Mouse (Mus musculus) regulatory T cell (primary cell): ENCODE results near the gene Olfr572.

Experiments used
- in situ Hi-C: fragments of 300-600 bp; cut with MboI, MseI; formaldehyde crosslinking; loops from one replicate; pipeline ENCODE4 v1.15.1; 2025; ENCODE audit warnings: high pct_unique_total_duplicates

Gene Olfr572

DNA sequence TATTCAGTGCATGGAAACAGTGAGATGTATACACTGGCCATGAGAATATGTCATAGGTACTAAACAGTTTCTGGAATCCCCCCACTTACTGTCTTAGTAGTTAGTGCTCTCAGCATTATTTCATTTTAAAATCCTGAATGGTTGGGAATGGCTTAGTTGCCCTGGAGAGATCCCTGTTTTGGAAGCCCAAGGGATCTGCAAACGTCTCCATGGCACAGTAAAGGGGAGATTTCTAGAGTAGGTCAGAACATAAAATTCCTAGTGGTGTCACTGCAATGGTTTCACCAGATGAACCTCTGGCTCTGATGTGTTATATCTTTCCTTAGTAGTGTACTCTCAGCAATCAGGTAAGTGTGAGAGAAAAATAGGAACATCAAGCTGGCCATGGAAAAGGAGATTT is at the start of gene Olfr572:
Olfr572 (plus strand) TSS at position 301 of the 400 bp plus-strand sequence.
- in situ Hi-C loops = loop anchor here (5.0 kb wide), 2 partner anchors 227 to 412 kb away; partner anchors contain the start of gene Olfr557

DNA sequence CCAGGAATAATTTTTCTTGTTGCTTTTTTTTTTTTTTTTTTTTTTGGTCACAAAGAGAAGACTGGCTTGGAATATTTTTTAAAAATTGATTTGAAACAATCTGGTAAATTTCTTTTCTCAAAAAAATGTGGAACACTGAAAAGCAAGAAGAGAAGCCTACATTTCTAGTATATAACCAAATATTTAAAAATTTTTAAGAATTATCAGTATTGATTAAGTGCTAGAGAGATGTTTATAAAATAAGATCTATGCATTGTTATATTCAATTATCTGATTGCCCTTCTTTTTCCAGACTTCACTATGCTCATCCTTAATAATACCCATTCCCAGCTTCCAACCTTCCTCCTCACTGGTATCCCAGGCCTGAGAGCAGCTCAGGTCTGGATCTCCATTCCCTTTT is 47.4 kb upstream of the Olfr572 start, which contains the start of gene Olfr568:
Olfr568 (plus strand) TSS at position 301 of the 400 bp plus-strand sequence.
- in situ Hi-C loops = no loop called here

DNA sequence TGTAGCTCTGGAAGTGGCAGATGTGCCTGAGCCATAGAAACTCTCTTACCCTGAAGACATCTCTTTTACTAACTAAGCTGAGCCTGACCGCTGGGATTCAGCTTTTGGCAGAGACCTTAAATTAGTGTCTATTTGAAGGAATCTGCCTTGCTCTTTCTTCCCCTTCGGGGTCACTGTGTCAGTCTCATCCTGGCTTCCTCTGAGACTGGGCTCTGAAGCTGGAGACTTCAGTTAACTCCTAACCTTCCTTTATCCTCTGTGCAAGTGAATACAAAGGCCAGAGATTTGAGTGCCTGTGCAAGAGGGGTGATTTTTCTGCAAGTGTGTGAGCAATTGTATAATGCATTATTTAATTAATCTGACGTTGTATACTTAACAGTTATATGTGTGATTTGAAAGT is 33.4 kb upstream of the Olfr572 start, which contains the start of gene Olfr569:
Olfr569 (minus strand) TSS at position 101 of the 400 bp plus-strand sequence.
- in situ Hi-C loops = no loop called here

DNA sequence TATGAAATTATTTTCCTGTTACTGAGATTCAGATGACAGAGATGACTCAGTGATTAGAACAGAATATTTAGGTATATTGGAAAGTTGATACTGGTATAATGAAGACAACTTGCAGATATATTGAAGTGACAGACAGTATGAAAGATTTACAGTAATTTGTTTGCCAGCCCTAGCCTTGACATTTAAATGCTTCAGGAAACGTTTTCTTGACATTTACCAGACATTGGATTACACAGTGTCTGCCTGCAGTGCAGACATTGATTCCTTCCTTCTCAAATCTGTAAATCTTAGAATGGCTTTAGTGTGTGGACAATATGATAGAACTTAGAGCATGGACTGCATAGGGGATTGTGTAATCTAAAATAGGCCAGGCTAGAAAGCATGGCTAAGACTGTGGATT is 8.9 kb upstream of the Olfr572 start:
- in situ Hi-C loops = no loop called here

DNA sequence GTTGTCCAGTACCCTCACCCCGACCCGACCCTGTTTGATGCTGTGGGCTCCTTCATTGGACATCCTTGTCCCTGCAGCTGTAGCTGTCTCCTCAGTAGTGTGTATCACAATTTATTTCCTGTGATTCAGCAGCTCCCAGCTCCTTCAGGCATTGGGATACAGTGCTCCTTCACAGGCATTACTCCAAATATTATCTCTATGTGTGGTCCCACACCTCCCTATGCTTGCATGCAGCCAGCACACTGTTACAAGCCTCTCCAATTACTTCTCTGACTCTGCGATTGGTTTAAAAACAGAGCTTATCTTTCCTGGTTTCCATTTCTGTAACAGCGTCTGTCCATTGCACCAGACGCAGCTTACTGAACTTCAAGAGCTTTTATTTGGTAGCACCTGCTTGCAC is 7.8 kb upstream of the Olfr572 start:
- in situ Hi-C loops = no loop called here

DNA sequence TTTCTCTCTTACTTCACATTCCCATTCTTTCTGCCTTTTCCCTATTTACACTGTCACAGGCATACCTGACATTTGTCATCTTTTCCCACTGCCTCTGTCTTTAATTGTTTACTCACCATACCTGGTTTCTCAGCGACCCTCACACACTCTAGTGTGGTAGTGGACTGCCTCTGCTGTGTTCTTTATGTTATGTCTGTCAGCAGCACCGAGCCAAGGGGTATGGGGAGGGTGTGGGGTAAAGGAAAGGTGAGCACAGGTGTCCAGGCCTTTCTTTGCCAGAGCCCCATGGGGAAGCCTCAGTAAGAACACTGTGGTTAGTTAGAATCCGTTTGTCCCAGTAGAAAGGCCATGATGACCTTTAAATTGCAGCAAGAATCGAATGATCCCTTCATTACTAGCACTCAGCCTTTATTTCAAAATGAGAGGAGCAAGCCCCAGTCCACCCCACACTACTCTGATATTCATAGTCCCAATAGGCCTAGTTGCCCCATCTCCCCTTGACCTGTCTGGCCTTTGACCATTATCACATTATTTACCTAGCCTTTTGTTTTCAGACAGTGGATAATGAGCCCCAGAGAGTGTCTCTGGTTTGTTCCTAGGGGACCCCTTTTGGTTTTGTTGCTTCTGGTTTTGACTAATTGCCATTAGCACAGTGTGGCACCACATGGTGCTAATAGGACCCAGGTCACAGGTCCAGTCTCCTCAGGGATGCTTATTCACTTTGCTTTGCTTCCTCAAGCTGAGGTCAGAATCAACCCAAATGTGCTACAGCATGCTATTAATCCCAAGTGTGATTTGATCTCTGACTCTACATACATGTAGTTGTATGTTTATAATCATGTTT is 7.0 kb upstream of the Olfr572 start, which contains the start of gene Olfr571:
Olfr571 (minus strand) TSS at position 505 of the 844 bp plus-strand sequence.
- in situ Hi-C loops = no loop called here

DNA sequence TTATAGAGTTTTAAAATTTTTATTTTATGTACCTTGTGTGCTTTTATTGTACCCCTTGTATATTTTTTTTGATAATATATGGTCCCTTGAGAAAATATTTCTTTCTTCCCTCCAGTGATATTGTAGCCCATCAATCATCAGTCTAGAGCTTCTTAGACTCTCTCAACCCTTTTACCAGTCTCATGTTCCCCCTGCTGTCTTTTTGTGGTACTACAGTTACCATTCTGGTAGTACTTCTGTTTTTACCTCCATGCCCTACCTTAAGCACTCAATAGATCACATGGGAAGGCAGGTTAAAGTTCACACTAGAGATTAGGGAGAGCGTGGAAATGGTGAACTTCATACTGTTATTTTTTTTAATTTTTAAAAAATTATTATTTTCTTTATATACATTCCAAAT is 4.6 kb upstream of the Olfr572 start:
- in situ Hi-C loops = loop anchor here (5.0 kb wide), 2 partner anchors 222 to 407 kb away; partner anchors contain the start of gene Olfr557

DNA sequence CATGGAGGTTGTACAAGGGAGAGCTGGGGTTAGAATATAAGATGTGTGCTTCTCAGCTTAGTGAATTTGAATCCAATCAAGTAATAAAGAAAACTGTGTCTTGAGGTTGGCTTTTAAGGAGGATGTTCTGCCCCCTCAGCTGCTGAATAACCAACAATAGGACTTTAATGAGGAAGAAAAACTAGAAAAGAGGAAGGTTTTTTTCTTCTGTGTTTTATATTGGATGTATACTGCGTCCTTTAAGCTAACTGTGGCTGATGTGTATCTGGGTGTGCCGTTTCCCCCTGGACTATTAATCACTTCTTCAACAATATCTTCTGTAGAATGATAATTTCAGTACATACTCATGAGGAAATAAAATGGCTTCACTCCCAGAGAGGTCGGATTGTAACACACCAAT is 2.9 kb downstream of the Olfr572 start:
- in situ Hi-C loops = no loop called here

DNA sequence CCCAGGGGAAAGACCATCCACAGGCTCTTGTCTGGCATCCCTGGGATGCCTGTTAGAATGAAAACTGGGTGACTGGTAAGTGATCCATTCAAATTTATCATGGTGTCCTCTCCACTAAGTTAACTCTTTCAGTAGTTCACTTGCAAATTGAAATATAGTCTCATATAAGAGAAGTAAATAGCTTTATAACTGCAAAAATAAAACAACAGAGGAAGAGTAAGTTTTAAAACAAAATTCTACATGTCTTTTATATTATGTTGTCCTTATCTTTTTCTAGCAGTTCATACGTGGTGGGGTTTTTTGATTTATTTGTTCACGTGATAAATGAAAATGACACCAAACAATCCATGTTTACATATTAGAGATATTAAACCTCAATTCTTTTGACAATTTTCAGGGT is 18.3 kb downstream of the Olfr572 start, which contains the start of gene Olfr573-ps1:
Olfr573-ps1 (minus strand) TSS at position 101 of the 400 bp plus-strand sequence.
- in situ Hi-C loops = no loop called here

DNA sequence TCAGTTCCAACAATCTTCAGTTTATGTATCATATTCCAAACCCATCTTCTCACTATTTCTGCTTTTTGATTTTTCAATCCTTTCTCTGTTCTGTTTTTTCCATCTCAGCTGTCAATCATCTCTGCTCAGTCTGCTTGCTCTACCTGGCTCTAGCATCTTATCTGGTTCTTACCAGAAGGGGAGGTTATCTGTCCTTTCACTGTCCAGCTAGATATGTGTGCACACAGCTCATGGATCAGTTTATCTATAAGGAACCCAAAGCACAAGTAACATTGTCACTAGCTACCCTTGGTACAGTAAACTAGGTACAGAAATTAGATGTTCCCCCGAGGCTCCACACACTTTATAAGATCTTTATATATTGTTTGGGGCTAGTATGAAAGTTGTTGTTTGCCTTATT is 19.2 kb downstream of the Olfr572 start:
- in situ Hi-C loops = no loop called here

DNA sequence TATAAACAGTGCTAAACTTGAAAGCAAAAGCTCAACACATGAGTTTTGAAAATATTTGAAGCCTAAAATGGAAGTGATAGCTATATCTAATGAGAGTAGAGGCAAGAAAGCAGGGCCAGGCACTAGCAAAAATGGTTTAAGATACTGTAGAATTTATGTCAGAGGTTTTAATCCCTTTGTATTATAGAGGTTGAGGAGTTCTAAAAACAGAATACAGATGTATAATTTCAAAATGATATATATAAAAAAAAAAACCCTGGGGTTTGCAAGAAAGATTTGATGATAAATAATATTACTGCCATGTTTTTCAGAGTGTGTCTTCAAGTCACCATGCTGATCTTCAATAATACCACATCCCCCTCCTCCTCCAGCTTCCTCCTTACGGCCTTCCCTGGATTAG is 24.0 kb downstream of the Olfr572 start, which contains the start of gene Olfr574:
Olfr574 (plus strand) TSS at position 301 of the 400 bp plus-strand sequence.
- in situ Hi-C loops = no loop called here

DNA sequence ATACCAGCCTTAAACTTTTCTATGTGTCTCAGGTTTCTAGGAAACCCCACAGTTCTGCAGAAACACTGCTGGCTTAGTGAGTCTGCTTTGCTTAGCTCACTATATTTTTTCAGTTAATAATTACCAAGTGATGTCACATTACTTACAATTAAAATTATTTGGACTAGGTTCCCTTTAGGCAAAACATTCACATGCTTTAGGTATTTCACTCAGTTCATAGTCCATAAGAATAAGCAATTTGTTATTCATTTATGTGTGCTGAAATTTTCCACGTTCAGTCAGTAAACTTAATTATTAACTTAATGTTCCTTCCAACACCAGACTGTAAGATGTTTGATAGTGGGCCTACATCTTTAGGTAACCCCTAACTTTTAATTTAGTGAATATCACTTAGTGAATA is 26.5 kb downstream of the Olfr572 start:
- in situ Hi-C loops = no loop called here

DNA sequence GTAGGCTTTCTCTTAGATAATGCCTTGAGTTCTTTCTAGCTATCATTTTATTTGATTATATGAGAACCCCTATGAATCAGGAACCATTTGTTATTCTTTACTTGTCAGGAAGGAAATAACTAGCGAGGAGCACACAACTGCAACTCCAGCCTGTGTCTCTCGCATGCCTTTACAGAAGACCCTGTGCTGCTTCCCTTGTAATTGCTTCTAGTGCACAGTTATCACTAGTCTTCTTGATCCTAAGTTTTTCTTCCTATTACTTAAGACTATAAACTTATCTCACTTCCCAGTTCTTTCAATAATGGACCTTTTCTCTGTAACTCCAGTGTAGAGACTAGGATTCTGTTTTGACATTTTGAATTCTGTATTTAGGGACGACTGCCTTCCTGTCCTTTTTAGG is 33.9 kb downstream of the Olfr572 start:
- in situ Hi-C loops = no loop called here

DNA sequence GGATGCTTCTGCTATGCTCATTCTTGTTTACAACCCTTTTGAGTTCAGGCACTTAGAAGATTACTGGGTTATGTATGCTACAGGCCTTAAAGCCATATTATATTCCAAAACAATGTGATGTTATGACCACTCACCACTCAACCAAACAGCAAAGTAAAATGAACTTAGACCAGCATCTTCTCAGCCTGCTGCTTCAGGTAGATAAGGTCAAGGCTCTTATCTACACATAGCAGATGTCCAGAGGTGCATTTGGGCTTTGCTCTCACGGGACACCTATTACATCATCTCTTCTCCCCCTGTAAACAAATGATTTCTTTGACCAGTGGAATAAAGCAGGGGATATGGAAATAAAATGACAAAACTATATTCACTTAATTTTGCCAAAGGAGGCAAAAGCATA is 34.4 kb downstream of the Olfr572 start, which contains the start of gene Olfr575:
Olfr575 (minus strand) TSS at position 183 of the 400 bp plus-strand sequence.
- in situ Hi-C loops = no loop called here

DNA sequence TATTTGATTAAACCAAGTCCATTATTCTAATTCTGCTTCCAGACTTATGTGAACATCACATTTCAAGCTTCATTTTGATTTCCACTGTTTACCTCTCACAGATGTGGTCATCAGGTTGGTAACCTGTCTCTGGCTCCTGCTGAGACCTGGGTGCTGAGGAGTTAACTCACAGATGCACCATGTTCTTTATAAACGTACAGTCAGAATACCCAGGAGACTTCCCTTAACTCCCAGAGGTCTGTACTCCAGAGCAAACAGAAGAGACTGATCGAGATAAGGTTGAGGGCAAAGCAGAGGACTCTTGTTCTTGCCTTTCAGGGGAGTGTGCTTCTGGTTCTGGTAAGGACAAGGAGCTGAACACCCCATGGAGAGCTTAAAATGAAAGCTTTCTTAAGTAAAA is 38.2 kb downstream of the Olfr572 start, which contains the start of gene Olfr576:
Olfr576 (plus strand) TSS at position 301 of the 400 bp plus-strand sequence.
- in situ Hi-C loops = no loop called here

DNA sequence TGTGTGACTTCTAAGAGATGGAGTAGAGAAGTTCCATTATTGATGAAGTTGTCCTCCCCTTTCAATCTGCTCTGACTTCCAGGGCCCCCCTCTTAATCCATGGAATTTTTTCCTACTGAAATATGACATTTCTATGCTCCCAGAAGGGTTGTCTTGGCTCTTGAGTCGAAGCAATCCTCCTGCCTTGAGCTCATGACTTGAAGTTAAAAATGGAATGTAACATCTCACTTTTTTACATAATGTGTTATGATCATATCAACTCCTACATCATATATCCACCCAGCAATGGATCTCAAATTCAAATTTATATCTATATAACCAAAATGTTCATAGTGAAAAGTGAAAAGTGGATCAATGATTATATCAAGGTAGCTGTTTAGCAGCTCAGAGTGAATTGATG is 50.2 kb downstream of the Olfr572 start:
- in situ Hi-C loops = no loop called here

DNA sequence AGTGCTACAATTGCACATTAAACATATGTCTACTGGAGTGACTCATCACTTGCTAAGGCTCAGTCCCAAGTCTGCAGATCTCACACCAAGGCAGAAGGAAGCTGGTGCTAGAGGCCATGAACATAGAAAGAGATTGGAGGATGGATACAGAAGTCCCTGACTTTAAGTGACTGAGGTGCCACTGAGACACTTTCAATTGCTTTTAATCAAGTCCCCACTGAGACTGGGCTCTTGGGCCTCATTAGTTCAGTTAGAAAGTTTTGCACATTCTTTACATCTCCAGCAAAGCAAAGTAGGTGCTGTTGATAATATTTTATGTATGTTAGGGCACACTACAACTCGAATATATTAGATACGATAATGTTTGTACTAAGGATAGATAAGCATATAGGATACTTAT is 51.6 kb downstream of the Olfr572 start, which contains the start of gene Olfr577:
Olfr577 (minus strand) TSS at position 101 of the 400 bp plus-strand sequence.
- in situ Hi-C loops = no loop called here
